ENCODE assay signal across 25 mouse cellular contexts in genomic region chr1:40294824-40295223, GRCm38 (mm10). TPM values are rescaled to one million over a fixed set of nuclear protein-coding genes. Genes with fewer than 3 reads are reported as not detected.
DNase-seq lines count a peak whose midpoint lies in the region; ATAC-seq and TF ChIP-seq lines count a peak whose summit lies in the region.
"Had no signal": no experiment of that assay in that cellular context is flagged by ENCODE, and none has a peak within 500 bp of the region (broad histone marks: within the 10 kb centered on the region; RNA-seq: fewer than 3 reads in every experiment).

No protein-coding gene starts in this region.

- peak; percentile 20 for DNase-seq in liver, adult 2 months (ENCODE audit: extremely low read depth, low read depth, low spot score)
- no peak for DNase-seq in liver, embryonic 11.5 days (ENCODE audit: low spot score)
- peak; percentile 91 for DNase-seq in 416B (ENCODE audit: low read depth)
- DNase-seq in cerebellum, postnatal 36 days = no peak
- DNase-seq in gastrocnemius, adult 2 months = no peak
- DNase-seq: adrenal gland, postnatal 10 days; cerebellum, adult 18-20 months; cerebellum, postnatal 25 days; gastrocnemius, postnatal 10 days; heart, adult 18-20 months; heart, postnatal 36 days; kidney, adult 9 months; kidney, postnatal 25 days; layer of hippocampus, postnatal 36 days had no signal

- no peaks in the 10 kb centered on the region for H3K4me1 ChIP-seq in liver, adult 2 months (ENCODE audit: control insufficient read depth, insufficient read depth, low read length)
- H3K4me1 ChIP-seq in liver, embryonic 11.5 days (replicated peaks; ENCODE audit: control insufficient read depth, insufficient read depth, low read length) = no peaks in the 10 kb centered on the region
- peaks cover 1% of the 10 kb centered on the region; the same call in 1 of the 2 replicates for H3K4me1 ChIP-seq in bone marrow, adult 2 months (ENCODE audit: control insufficient read depth, insufficient read depth, low read length)
- H3K4me1 ChIP-seq: forebrain, embryonic 13.5 days; heart, embryonic 15.5 days; midbrain, embryonic 15.5 days had no signal

- no peak for ATAC-seq in liver, embryonic 11.5 days (replicated peaks; ENCODE audit: low FRiP score)
- peak; percentile 87 for ATAC-seq in megakaryocyte, adult 5-6 weeks (ENCODE audit: poor library complexity, severe bottlenecking)
- ATAC-seq in inflammation-experienced regulatory T-cells, adult 6 months = no peak
- ATAC-seq: activated CD4-positive, CD25-positive, alpha-beta regulatory T cell, adult 4 months; forebrain, embryonic 13.5 days; midbrain, embryonic 15.5 days had no signal

- 85% methylated on average over 9 of the region's 9 CpGs for WGBS in liver, adult 2 months
- WGBS in liver, embryonic 11.5 days = 74% methylated on average over 9 of the region's 9 CpGs
- WGBS in bone marrow, adult 2 months = 60% methylated on average over 9 of the region's 9 CpGs

- no peak overlapping the region for H3K4me3 ChIP-seq in liver, adult 2 months (ENCODE audit: insufficient read depth, low read depth, low read length)
- H3K4me3 ChIP-seq in liver, embryonic 11.5 days (ENCODE audit: low read depth, low read length) = no peak overlapping the region
- no peak overlapping the region for H3K4me3 ChIP-seq in bone marrow, adult 2 months (replicated peaks; ENCODE audit: control insufficient read depth, low read depth, low read length)
- H3K4me3 ChIP-seq in gastrocnemius, adult 2 months = no peak overlapping the region
- H3K4me3 ChIP-seq: forebrain, embryonic 13.5 days; heart, embryonic 15.5 days; layer of hippocampus, adult 2 months; midbrain, embryonic 15.5 days had no signal

- no peak overlapping the region for H3K27ac ChIP-seq in liver, adult 2 months (replicated peaks; ENCODE audit: insufficient read depth, low read depth, low read length)
- no peak overlapping the region for H3K27ac ChIP-seq in liver, embryonic 11.5 days (ENCODE audit: low read depth, low read length)
- peak overlapping the region; percentile 69 for H3K27ac ChIP-seq in bone marrow, adult 2 months (ENCODE audit: control insufficient read depth, insufficient read depth, low read depth, low read length, poor library complexity)
- no peak overlapping the region for H3K27ac ChIP-seq in gastrocnemius, adult 2 months
- H3K27ac ChIP-seq: forebrain, embryonic 13.5 days; heart, embryonic 15.5 days; hindbrain, embryonic 14.5 days; layer of hippocampus, adult 2 months; liver, embryonic 14.5 days; midbrain, embryonic 15.5 days had no signal

- H3K9ac ChIP-seq in liver, adult 2 months (ENCODE audit: low read depth, low read length) = no peak overlapping the region
- no peak overlapping the region for H3K9ac ChIP-seq in liver, embryonic 11.5 days (ENCODE audit: low read depth, low read length)
- H3K9ac ChIP-seq: forebrain, embryonic 13.5 days; heart, embryonic 15.5 days; hindbrain, embryonic 14.5 days; liver, embryonic 14.5 days; midbrain, embryonic 15.5 days had no signal

- no peaks in the 10 kb centered on the region for H3K27me3 ChIP-seq in liver, adult 2 months (ENCODE audit: control insufficient read depth, insufficient read depth, low read length)
- H3K27me3 ChIP-seq in liver, embryonic 11.5 days (replicated peaks; ENCODE audit: control insufficient read depth, insufficient read depth, low read length) = no peaks in the 10 kb centered on the region
- H3K27me3 ChIP-seq: forebrain, embryonic 13.5 days; heart, embryonic 15.5 days; midbrain, embryonic 15.5 days had no signal

- TF ChIP-seq POLR2A in liver, adult 2 months (IDR thresholded peaks at IDR 0.05; ENCODE audit: extremely low read depth, insufficient read depth, low read length) = no peak
- no peak for TF ChIP-seq POLR2A in bone marrow, adult 2 months (IDR thresholded peaks at IDR 0.05; ENCODE audit: borderline replicate concordance, control insufficient read depth, low read depth, low read length)

- H3K36me3 ChIP-seq in liver, adult 2 months (ENCODE audit: control insufficient read depth, insufficient read depth, low read length) = peaks cover 66% of the 10 kb centered on the region
- no peaks in the 10 kb centered on the region; the same call in 1 of the 2 replicates for H3K36me3 ChIP-seq in liver, embryonic 11.5 days (ENCODE audit: control insufficient read depth, insufficient read depth, low read length)
- H3K36me3 ChIP-seq: heart, embryonic 15.5 days; midbrain, embryonic 15.5 days had no signal

- TF ChIP-seq CTCF in liver, adult 2 months (IDR thresholded peaks at IDR 0.05; ENCODE audit: low read depth, low read length) = no peak
- no peak for TF ChIP-seq CTCF in bone marrow, adult 2 months (IDR thresholded peaks at IDR 0.05; ENCODE audit: control insufficient read depth, insufficient read depth, low read length)
- TF ChIP-seq CTCF in gastrocnemius, adult 2 months (IDR thresholded peaks at IDR 0.05) = no peak

- H3K9me3 ChIP-seq in liver, embryonic 11.5 days (ENCODE audit: control insufficient read depth, low read length) = no peaks in the 10 kb centered on the region
- H3K9me3 ChIP-seq: forebrain, embryonic 13.5 days; heart, embryonic 15.5 days; midbrain, embryonic 15.5 days had no signal

- no peaks in the 10 kb centered on the region for H3K79me2 ChIP-seq in liver, adult 2 months (ENCODE audit: control insufficient read depth, insufficient read depth, low read length)

- intact Hi-C loops in gastrocnemius, adult 2 months (cut with DNase I) = no loop called here

- H3K4me2 ChIP-seq in liver, embryonic 11.5 days = no peak overlapping the region
- H3K4me2 ChIP-seq: forebrain, embryonic 13.5 days; heart, embryonic 15.5 days; hindbrain, embryonic 14.5 days; midbrain, embryonic 15.5 days had no signal

RNA-seq across cellular contexts. Expression of gene Il1rl2, which starts 29.6 kb away (rescaled TPM):
- 0.37 and 0.40 TPM in 2 replicates for total RNA-seq in liver, adult 2 months (2014; rRNA removed)
- 0.05 and 0.06 TPM in 2 replicates for polyA plus RNA-seq in liver, adult 2 months (2012; rRNA removed)
- 1.7 TPM in 2 replicates for polyA plus RNA-seq in liver, embryonic 11.5 days (2014; fragmentation: Nextera tagmentation; extraction: Ambion mirVana)
- 3.0 and 3.2 TPM in 2 replicates for polyA plus RNA-seq in bone marrow, adult 2 months (2011; ENCODE audit: insufficient read depth, insufficient read length, low replicate concordance, missing spikeins)
- 4.0 and 6.2 TPM in 2 replicates for total RNA-seq in megakaryocyte, adult 5-6 weeks (2015)
- total RNA-seq in megakaryocyte, adult 5-6 weeks (2017) = 4.2 and 5.3 TPM in 2 replicates
- 1 to 10 TPM; 1.4 to 2.7 (median 2.0) TPM for polyA plus RNA-seq in inflammation-experienced regulatory T-cells, adult 6 months (2017; shearing (Covaris generic))
- 1 to 10 TPM in 1 of 2 experiments, under 1 TPM in 1; 0.86 to 1.1 TPM for total RNA-seq in gastrocnemius, adult 2 months (2021)
- polyA plus RNA-seq: C2C12 had no signal

Comparison
In these comparisons a context has a peak if more than half of its experiments do, and no peak if none do; other contexts are left out.
1. DNase-seq: peak in liver, adult 2 months (single experiment) and 416B (single experiment); none in liver, embryonic 11.5 days (single experiment), cerebellum, postnatal 36 days (0 of 2) and gastrocnemius, adult 2 months (single experiment).